Mouse (Mus musculus) intestine, embryonic 16.5 days (tissue): Measurements from ENCODE around the gene Snx33. TPM values are rescaled to one million over a fixed set of nuclear protein-coding genes. Genes with fewer than 3 reads are reported as not detected.
"Not testable (repeated sequence)": the region's sequence is repeated elsewhere in the genome, so short reads cannot be mapped to it uniquely, and the experiment has no call there.

Experiments used
- ATAC-seq: fragments of 200-750 bp; cut with Nextera tagmentation; 2 replicates; pipeline ENCODE4 v1.8.0; 2017; ENCODE audit warnings: moderate TSS enrichment, moderate library complexity
- H3K27ac ChIP-seq: fragments of 300-500 bp; sonication (generic); 2 replicates; pipeline ENCODE4 v1.5.1; 2014; ENCODE audit warnings: mild to moderate bottlenecking, low read length
- H3K27me3 ChIP-seq: fragments of 300-500 bp; sonication (generic); replicated peaks from 2 replicates; pipeline ENCODE4 v1.6.1; 2014; ENCODE audit warnings: low read length, control low read depth, mixed read lengths; ENCODE audit not compliant: control insufficient read depth, insufficient read depth
- H3K36me3 ChIP-seq: fragments of 300-500 bp; sonication (generic); 2 replicates; pipeline ENCODE4 v1.6.1; 2014; ENCODE audit warnings: low read length, control low read depth; ENCODE audit not compliant: control insufficient read depth, insufficient read depth
- H3K4me1 ChIP-seq: fragments of 300-500 bp; sonication (generic); 2 replicates; pipeline ENCODE4 v1.6.1; 2014; ENCODE audit warnings: low read length, control low read depth, mixed read lengths; ENCODE audit not compliant: control insufficient read depth, insufficient read depth
- H3K4me2 ChIP-seq: fragments of 300-500 bp; sonication (generic); 2 replicates; pipeline ENCODE4 v1.6.1; 2014; ENCODE audit warnings: low read depth, low read length, control low read depth
- H3K4me3 ChIP-seq: fragments of 300-500 bp; sonication (generic); 2 replicates; pipeline ENCODE4 v1.5.1; 2014; ENCODE audit warnings: mild to moderate bottlenecking, low read length
- H3K9ac ChIP-seq: fragments of 300-500 bp; sonication (generic); 2 replicates; pipeline ENCODE4 v1.6.1; 2014; ENCODE audit warnings: low read depth, low read length
- H3K9me3 ChIP-seq: fragments of 300-500 bp; sonication (generic); 2 replicates; pipeline ENCODE4 v1.6.1; 2016; ENCODE audit warnings: low read length, control low read depth; ENCODE audit not compliant: control insufficient read depth
- WGBS: fragments of 180-500 bp; shearing (Covaris S2); extraction: QIAGEN DNeasy Blood & Tissue Kit; methylation state at CpG from one replicate; pipeline ENCODE4 v1.1.7; 2014; 5-methylcytosine and 5-hydroxymethylcytosine counted together
- polyA plus RNA-seq: library from polyadenylated mRNA; unstranded; fragments of >200 nt; fragmentation: Nextera tagmentation; extraction: Ambion mirVana; gene quantifications from 2 replicates; pipeline ENCODE4 v1.2.1, GENCODE M21; 2015

The Snx33 gene
- polyA plus RNA-seq, 1 experiment from 2014 or later: 5.2 TPM

DNA sequence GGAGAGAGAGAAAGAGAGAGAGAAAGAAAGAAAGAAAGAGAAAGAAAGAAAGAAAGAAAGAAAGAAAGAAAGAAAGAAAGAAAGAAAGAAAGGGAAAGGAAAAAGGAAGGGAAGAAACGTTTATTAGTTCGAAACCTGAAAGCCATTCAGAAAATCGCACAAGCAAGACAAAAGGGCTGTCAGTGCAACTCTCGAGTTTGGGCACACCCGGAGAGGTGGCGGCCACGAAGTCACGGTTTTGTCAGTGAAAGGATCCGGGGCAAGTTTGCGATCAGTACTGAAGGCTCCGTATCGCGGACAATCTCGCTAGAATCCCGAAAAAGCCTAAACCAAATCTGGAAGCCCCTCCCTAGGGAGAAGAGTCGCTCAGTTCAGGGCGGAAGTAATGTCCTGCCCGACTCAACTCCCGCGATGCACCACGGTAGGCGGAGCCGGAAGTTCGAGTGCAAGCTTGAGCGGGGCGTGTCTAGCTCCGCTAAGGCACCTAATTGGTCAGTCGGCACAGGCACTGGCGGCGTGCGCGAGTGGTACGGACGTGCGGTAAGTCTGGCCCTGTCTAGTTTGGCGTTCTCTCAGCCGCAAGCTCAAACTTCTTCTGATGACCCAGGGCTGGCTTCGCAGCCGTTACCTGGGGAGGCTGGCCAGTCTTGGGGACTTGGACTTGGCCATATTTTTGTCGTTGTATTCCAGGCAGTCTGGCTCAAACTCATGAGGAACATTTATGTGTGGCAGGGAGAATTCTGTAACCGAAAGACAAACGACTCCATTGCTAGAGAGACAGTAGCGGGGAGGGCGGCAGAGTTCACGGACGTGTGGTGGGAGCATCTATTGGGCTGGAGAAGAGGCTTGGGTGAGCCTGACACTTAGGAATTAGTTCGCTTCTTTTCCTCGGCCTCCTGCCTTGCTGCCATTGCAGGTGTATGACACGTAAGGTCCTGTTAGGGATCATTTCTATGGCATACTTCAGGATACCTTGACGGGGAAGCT lies 22.5 kb upstream of the Snx33 start, which contains the start of gene Snupn:
Snupn (plus strand) TSS at position 465 of the 987 bp plus-strand sequence.
- peak within 1 kb of the TSS; percentile 69 for H3K4me3 ChIP-seq
- peak within 1 kb of the TSS; percentile 94 for H3K27ac ChIP-seq
- H3K36me3 ChIP-seq: no peaks in the 10 kb centered on the region
- peaks cover 6% of the 10 kb centered on the region for H3K4me1 ChIP-seq
- peak; percentile 100 for ATAC-seq
- no peaks in the 10 kb centered on the region for H3K27me3 ChIP-seq
- peak within 1 kb of the TSS; percentile 80 for H3K9ac ChIP-seq
- H3K9me3 ChIP-seq: no peaks in the 10 kb centered on the region
- under 1% methylated on average over 50 of the region's 50 CpGs for WGBS
- H3K4me2 ChIP-seq: peak within 1 kb of the TSS; percentile 91

DNA sequence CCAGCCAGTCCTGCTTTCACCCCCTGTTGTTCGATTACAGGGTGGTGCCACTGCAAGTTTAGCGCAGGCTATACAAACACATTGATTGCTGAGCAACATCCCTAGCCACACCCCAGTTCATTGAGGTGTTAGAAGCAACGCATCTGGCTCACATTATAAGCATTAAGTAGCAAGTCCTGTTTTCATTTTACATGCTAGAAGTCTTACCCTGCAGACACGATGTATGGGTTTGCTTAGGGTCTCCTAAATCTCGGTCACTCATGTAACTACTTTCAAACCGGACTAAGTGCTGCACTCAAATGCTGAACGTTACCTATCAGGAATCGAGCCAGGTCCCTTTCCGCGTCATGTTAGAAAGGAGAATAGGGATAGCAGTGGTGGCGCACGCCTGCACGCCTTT lies 21.6 kb upstream of the Snx33 start:
- Histone ChIP-seq H3K4me2 (peak overlapping the region; percentile 46; the same call in 1 of the 2 replicates), H3K4me1 (peaks cover 6% of the 10 kb centered on the region), H3K27me3 (no peaks in the 10 kb centered on the region; the same call in 1 of the 2 replicates), H3K9me3 (no peaks in the 10 kb centered on the region), H3K36me3 (no peaks in the 10 kb centered on the region), H3K27ac (no peak overlapping the region), H3K4me3 (peak overlapping the region; percentile 33), H3K9ac (peak overlapping the region; percentile 55; the same call in 1 of the 2 replicates)
- WGBS: 12% methylated on average over 13 of the region's 13 CpGs
- no peak for ATAC-seq

DNA sequence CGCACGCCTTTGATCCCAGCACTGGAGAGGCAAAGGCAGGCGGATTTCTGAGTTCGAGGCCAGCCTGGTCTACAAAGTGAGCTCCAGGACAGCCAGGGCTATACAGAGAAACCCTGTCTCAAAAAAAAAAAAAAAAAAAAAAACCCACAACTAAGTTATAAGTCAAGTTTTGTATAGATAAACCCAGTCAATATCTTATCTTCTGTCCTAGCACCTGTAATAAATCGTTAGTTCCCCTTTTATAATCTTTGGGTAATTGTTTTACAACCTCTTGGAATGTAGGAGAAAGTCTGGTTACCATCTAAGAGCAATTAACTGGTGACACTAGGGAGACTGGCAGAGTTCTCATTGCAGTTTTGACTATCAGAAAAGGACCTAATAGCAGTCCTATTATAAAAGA lies 20.5 kb upstream of the Snx33 start:
- ATAC-seq, H3K27ac ChIP-seq, H3K4me3 ChIP-seq, H3K9me3 ChIP-seq, H3K4me2 ChIP-seq, H3K36me3 ChIP-seq, H3K9ac ChIP-seq, H3K27me3 ChIP-seq, H3K4me1 ChIP-seq: not testable (repeated sequence)
- 20% methylated on average over 5 of the region's 5 CpGs for WGBS

GRCm38 (mm10) chr9:56947481-56947880 lies 19.3 kb upstream of the Snx33 start:
- not testable (repeated sequence) for H3K4me3 ChIP-seq, H3K4me2 ChIP-seq, H3K4me1 ChIP-seq, H3K27ac ChIP-seq, H3K27me3 ChIP-seq, ATAC-seq, H3K9ac ChIP-seq, H3K9me3 ChIP-seq, H3K36me3 ChIP-seq
- WGBS: 26% methylated on average over 3 of the region's 3 CpGs

DNA sequence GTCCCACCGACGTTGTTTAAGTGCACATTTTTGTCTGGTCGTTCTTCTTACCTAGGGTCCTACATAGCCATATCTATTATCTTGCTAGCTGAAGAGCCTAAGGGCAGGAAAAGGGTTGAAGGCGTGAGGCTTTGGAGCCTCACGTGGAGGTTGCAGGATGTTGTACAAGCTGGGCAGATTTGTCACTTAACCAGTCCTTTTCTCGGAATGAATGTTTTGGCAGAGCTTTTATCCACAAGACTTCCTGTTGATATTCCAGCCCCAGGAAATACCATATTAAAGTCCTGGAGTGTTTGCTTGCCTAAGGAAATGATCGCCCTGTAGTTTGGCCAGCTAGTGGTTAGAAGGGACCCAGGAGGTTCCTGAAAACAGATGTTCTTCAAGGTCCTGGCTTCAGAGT lies 10.2 kb upstream of the Snx33 start:
- H3K27me3 ChIP-seq: no peaks in the 10 kb centered on the region
- WGBS: 2% methylated on average over 7 of the region's 7 CpGs

DNA sequence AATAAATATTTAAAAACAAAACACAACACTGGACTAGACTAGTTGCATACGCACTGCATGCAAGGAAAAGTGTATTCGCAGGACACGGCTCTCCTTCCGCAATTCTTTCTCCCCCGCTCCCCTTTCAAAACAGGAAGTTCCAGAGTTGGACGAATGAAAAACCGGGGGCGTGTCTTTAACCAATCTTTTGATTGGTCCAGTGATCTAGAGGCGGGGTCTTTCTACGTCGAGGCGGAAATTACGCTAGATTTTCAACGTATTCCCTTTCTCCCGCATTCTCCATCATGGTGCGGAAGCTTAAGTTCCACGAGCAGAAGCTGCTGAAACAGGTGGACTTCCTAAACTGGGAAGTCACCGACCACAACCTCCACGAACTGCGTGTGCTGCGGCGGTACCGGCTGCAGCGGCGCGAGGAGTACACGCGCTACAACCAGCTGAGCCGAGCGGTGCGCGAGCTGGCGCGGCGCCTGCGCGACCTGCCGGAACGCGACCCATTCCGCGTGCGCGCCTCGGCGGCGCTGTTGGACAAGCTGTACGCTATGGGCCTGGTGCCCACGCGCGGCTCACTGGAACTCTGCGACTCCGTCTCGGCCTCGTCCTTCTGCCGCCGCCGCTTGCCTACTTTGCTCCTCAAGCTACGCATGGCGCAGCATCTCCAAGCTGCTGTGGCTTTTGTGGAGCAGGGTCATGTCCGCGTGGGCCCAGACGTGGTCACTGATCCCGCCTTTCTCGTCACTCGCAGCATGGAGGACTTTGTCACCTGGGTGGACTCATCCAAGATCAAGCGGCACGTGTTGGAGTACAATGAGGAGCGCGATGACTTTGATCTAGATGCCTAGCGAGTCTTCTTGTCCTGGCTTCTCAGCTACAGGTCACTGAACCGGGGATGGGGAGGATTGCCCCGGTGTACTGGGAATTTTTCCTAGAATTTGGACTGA lies 9.3 kb upstream of the Snx33 start, which contains the start of gene Imp3:
Imp3 (plus strand) TSS at position 253 of the 938 bp plus-strand sequence.
- Histone ChIP-seq H3K36me3 (no peaks in the 10 kb centered on the region), H3K9me3 (no peaks in the 10 kb centered on the region), H3K4me1 (peaks cover 10% of the 10 kb centered on the region), H3K4me2 (peak within 1 kb of the TSS; percentile 80), H3K27ac (peak within 1 kb of the TSS; percentile 89), H3K27me3 (no peaks in the 10 kb centered on the region), H3K4me3 (peak within 1 kb of the TSS; percentile 82), H3K9ac (peak within 1 kb of the TSS; percentile 86)
- peak; percentile 95 for ATAC-seq
- WGBS: under 1% methylated on average over 73 of the region's 73 CpGs

More for the DNA sequence above, 10.2 kb upstream of the Snx33 start:
- peak overlapping the region; percentile 86 for H3K9ac ChIP-seq
- peaks cover 10% of the 10 kb centered on the region for H3K4me1 ChIP-seq
- H3K4me3 ChIP-seq: peak overlapping the region; percentile 82
- no peaks in the 10 kb centered on the region for H3K9me3 ChIP-seq
- peak overlapping the region; percentile 89 for H3K27ac ChIP-seq
- H3K4me2 ChIP-seq: peak overlapping the region; percentile 80
- H3K36me3 ChIP-seq: no peaks in the 10 kb centered on the region
- ATAC-seq: no peak

GRCm38 (mm10) chr9:56936861-56937222 lies 8.7 kb upstream of the Snx33 start:
- peaks cover 10% of the 10 kb centered on the region for H3K4me1 ChIP-seq
- H3K27ac ChIP-seq: peak overlapping the region; percentile 46
- H3K4me2 ChIP-seq: peak overlapping the region; percentile 61
- H3K9me3 ChIP-seq: no peaks in the 10 kb centered on the region
- peak overlapping the region; percentile 82 for H3K4me3 ChIP-seq
- H3K36me3 ChIP-seq: no peaks in the 10 kb centered on the region
- ATAC-seq: no peak; the same call in 1 of the 2 replicates
- H3K27me3 ChIP-seq: no peaks in the 10 kb centered on the region
- WGBS: 15% methylated on average over 6 of the region's 6 CpGs
- H3K9ac ChIP-seq: peak overlapping the region; percentile 32; the same call in 1 of the 2 replicates

- no peaks in the 10 kb centered on the region for H3K27me3 ChIP-seq
- no peaks in the 10 kb centered on the region for H3K9me3 ChIP-seq
- no peaks in the 10 kb centered on the region for H3K36me3 ChIP-seq
- H3K4me3 ChIP-seq: no peak overlapping the region
- H3K27ac ChIP-seq: no peak overlapping the region
- H3K4me1 ChIP-seq: peaks cover 20% of the 10 kb centered on the region
- no peak overlapping the region for H3K9ac ChIP-seq
- WGBS: 68% methylated on average over 1 of the region's 1 CpGs
- no peak overlapping the region for H3K4me2 ChIP-seq
- no peak for ATAC-seq
Measured at GRCm38 (mm10) chr9:56930556-56930955, 2.4 kb upstream of the Snx33 start.

DNA sequence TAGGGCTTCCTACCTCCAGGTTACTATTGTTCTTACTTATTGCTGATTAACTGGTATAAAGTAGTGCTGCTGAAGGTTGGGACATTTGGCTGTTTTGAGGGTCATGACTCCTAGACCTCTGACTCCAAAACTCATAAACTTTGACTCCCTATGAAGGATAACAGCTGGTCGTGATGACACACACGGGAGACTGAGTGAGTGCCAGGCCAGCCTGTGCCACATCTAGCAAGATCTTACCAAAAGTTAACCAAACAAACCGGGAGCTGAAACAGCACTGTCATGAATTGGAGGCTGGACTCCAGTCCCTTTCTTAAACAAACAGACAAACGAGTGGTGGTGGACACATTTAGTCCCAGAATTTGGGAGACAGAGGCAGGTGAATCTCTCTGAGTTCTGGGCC lies 1.3 kb upstream of the Snx33 start:
- Histone ChIP-seq H3K9ac (no peak overlapping the region), H3K36me3 (no peaks in the 10 kb centered on the region), H3K27ac (no peak overlapping the region), H3K4me2 (no peak overlapping the region), H3K4me1 (peaks cover 29% of the 10 kb centered on the region), H3K9me3 (no peaks in the 10 kb centered on the region), H3K4me3 (no peak overlapping the region), H3K27me3 (no peaks in the 10 kb centered on the region)
- no peak for ATAC-seq
- WGBS: 37% methylated on average over 4 of the region's 4 CpGs
